Mouse (Mus musculus) hindbrain, embryonic 10.5 days (tissue): ENCODE data around the gene Gipr. TPM values are rescaled to one million over a fixed set of nuclear protein-coding genes. Genes with fewer than 3 reads are reported as not detected.
A peak's percentile ranks its signal among the peaks of the same experiment; 100 is the strongest.

Experiments used
- DNase-seq: peaks from one replicate; pipeline ENCODE4 v3.0.0-alpha.2; 2017; ENCODE audit warnings: low spot score
- H3K27ac ChIP-seq: fragments of 300-500 bp; sonication (generic); 2 replicates; pipeline ENCODE4 v1.5.1; 2016; ENCODE audit warnings: mild to moderate bottlenecking, moderate library complexity
- H3K27me3 ChIP-seq: fragments of 300-500 bp; sonication (generic); 2 replicates; pipeline ENCODE4 v1.6.1; 2016; ENCODE audit warnings: mild to moderate bottlenecking; ENCODE audit not compliant: poor library complexity, insufficient read depth, severe bottlenecking
- H3K36me3 ChIP-seq: fragments of 300-500 bp; sonication (generic); 2 replicates; pipeline ENCODE4 v1.6.1; 2016; ENCODE audit warnings: mild to moderate bottlenecking, moderate library complexity
- H3K4me1 ChIP-seq: fragments of 300-500 bp; sonication (generic); replicated peaks from 2 replicates; pipeline ENCODE4 v1.6.1; 2016; ENCODE audit warnings: mild to moderate bottlenecking
- H3K4me3 ChIP-seq: fragments of 300-500 bp; sonication (generic); 2 replicates; pipeline ENCODE4 v1.5.1; 2016; ENCODE audit warnings: mild to moderate bottlenecking, moderate library complexity
- H3K9me3 ChIP-seq: fragments of 300-500 bp; sonication (generic); 2 replicates; pipeline ENCODE4 v1.6.1; 2016; ENCODE audit warnings: mild to moderate bottlenecking, moderate library complexity
- WGBS: fragments of 180-500 bp; shearing (Covaris S2); methylation state at CpG from one replicate; pipeline ENCODE4 v1.1.7; 2016; 5-methylcytosine and 5-hydroxymethylcytosine counted together
- polyA plus RNA-seq: library from polyadenylated mRNA; unstranded; fragments of >200 nt; fragmentation: Nextera tagmentation; extraction: Ambion mirVana; gene quantifications from 2 replicates; pipeline ENCODE4 v1.2.1, GENCODE M21; 2016

The Gipr gene
- polyA plus RNA-seq, 1 experiment from 2014 or later: 0.95 TPM

DNA sequence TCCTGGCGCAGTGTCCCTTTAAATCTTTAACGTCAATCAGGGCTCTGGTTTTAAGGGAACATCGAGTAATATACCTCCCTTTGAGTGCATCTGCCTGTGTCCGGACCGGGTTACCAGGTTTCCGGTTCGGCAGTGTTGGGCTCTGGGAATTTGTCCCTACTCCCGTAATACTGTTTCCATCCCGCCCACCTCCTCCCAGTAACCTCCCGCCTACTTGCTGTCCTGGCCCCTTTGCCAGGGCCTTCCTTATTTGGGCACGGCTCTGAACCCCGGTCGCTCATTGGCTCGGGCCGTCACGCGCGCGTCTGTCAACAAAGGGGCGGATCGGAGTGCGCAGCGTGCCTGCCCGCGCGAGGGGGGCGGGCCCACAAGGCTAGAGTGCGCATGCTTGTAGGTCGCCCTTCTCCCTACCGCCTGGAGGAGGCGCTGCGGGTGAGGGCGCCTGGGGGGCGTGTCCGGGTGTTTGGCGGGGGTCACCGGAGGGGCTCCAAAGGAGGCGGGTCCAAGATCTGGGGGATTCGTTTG, 34.5 kb downstream of the Gipr start:
- Histone ChIP-seq H3K4me1 (peaks cover 17% of the 10 kb centered on the region), H3K9me3 (no peaks in the 10 kb centered on the region; the same call in 1 of the 2 replicates), H3K36me3 (peaks cover 52% of the 10 kb centered on the region), H3K4me3 (peak overlapping the region; percentile 53), H3K27ac (peak overlapping the region; percentile 89), H3K27me3 (no peaks in the 10 kb centered on the region)
- WGBS: under 1% methylated on average over 39 of the region's 39 CpGs
- DNase-seq: peak; percentile 99

GRCm38 (mm10) chr7:19130657-19131056, 35.3 kb downstream of the Gipr start:
- Histone ChIP-seq H3K9me3 (no peaks in the 10 kb centered on the region), H3K36me3 (peaks cover 50% of the 10 kb centered on the region), H3K27ac (peak overlapping the region; percentile 89), H3K27me3 (no peaks in the 10 kb centered on the region), H3K4me3 (peak overlapping the region; percentile 53), H3K4me1 (peaks cover 17% of the 10 kb centered on the region)
- no peak for DNase-seq
- 35% methylated on average over 4 of the region's 4 CpGs for WGBS

GRCm38 (mm10) chr7:19129396-19129795, 36.5 kb downstream of the Gipr start:
- Histone ChIP-seq H3K4me3 (no peak overlapping the region), H3K9me3 (no peaks in the 10 kb centered on the region), H3K4me1 (peaks cover 17% of the 10 kb centered on the region), H3K27ac (no peak overlapping the region), H3K36me3 (peaks cover 37% of the 10 kb centered on the region), H3K27me3 (no peaks in the 10 kb centered on the region)
- 94% methylated on average over 5 of the region's 5 CpGs for WGBS
- no peak for DNase-seq

GRCm38 (mm10) chr7:19127744-19128143, 38.2 kb downstream of the Gipr start:
- Histone ChIP-seq H3K27me3 (no peaks in the 10 kb centered on the region), H3K27ac (no peak overlapping the region), H3K4me3 (no peak overlapping the region), H3K4me1 (peaks cover 17% of the 10 kb centered on the region), H3K9me3 (no peaks in the 10 kb centered on the region), H3K36me3 (peaks cover 32% of the 10 kb centered on the region; the same call in 1 of the 2 replicates)
- no peak for DNase-seq
- WGBS: 95% methylated on average over 5 of the region's 5 CpGs

DNA sequence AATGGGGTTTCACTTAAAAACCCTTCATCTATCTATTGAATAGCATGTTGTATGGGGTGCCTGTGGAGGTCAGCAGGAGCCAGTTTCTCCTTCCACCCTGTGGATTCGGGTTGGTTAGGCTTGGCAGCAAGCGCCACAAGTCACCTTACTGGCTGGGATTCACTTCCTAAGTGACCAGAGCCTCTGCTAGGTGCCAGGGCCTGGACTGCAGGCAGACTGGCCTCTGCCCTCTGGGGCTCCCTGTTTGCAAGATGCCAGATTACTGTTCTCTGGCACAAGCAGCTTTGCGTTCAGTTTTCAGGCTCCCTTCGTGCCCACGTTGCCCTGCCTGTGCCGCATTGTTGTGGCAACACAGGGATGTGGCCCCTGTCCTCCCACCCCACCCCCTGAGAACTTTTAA, 41.2 kb downstream of the Gipr start:
- DNase-seq: no peak

GRCm38 (mm10) chr7:19121686-19122085, 44.2 kb downstream of the Gipr start:
- no peak for DNase-seq
- 91% methylated on average over 4 of the region's 4 CpGs for WGBS

More for the DNA sequence above, 41.2 kb downstream of the Gipr start:
- Histone ChIP-seq H3K4me1 (peaks cover 15% of the 10 kb centered on the region), H3K27ac (no peak overlapping the region), H3K9me3 (no peaks in the 10 kb centered on the region), H3K36me3 (peaks cover 34% of the 10 kb centered on the region), H3K27me3 (no peaks in the 10 kb centered on the region), H3K4me3 (no peak overlapping the region)
- WGBS: 89% methylated on average over 6 of the region's 6 CpGs

GRCm38 (mm10) chr7:19119631-19120429, 46.1 kb downstream of the Gipr start, which contains the start of gene Fbxo46:
TSS of gene Fbxo46 (plus strand) at chr7:19119859.
- Histone ChIP-seq H3K27ac (peak within 1 kb of the TSS; percentile 88), H3K36me3 (peaks cover 6% of the 10 kb centered on the region; the same call in 1 of the 2 replicates), H3K9me3 (peaks cover 15% of the 10 kb centered on the region), H3K4me3 (peak within 1 kb of the TSS; percentile 68), H3K27me3 (peaks cover 10% of the 10 kb centered on the region), H3K4me1 (peaks cover 23% of the 10 kb centered on the region)
- DNase-seq: peak; percentile 92
- WGBS: 3% methylated on average over 34 of the region's 34 CpGs

More at GRCm38 (mm10) chr7:19121686-19122085, 44.2 kb downstream of the Gipr start:
- Histone ChIP-seq H3K4me3 (no peak overlapping the region), H3K27ac (no peak overlapping the region), H3K9me3 (peaks cover 12% of the 10 kb centered on the region), H3K36me3 (peaks cover 15% of the 10 kb centered on the region; the same call in 1 of the 2 replicates), H3K27me3 (peaks cover 10% of the 10 kb centered on the region), H3K4me1 (peaks cover 23% of the 10 kb centered on the region)

GRCm38 (mm10) chr7:19119083-19119482, 46.8 kb downstream of the Gipr start:
- 91% methylated on average over 8 of the region's 8 CpGs for WGBS
- Histone ChIP-seq H3K4me1 (peaks cover 23% of the 10 kb centered on the region), H3K27me3 (peaks cover 10% of the 10 kb centered on the region), H3K36me3 (peaks cover 6% of the 10 kb centered on the region; the same call in 1 of the 2 replicates), H3K4me3 (peak overlapping the region; percentile 68; the same call in 1 of the 2 replicates), H3K9me3 (peaks cover 15% of the 10 kb centered on the region), H3K27ac (no peak overlapping the region)
- DNase-seq: peak; percentile 8

GRCm38 (mm10) chr7:19118028-19118771, 47.7 kb downstream of the Gipr start, which contains the start of gene Gm4969:
TSS of gene Gm4969 (minus strand) at chr7:19118368.
- Histone ChIP-seq H3K4me1 (peaks cover 23% of the 10 kb centered on the region), H3K9me3 (peaks cover 15% of the 10 kb centered on the region), H3K4me3 (peak within 1 kb of the TSS; percentile 41), H3K27me3 (peaks cover 10% of the 10 kb centered on the region), H3K27ac (peak within 1 kb of the TSS; percentile 66; the same call in 1 of the 2 replicates), H3K36me3 (peaks cover 6% of the 10 kb centered on the region; the same call in 1 of the 2 replicates)
- WGBS: 21% methylated on average over 64 of the region's 64 CpGs
- peak; percentile 67 for DNase-seq

DNA sequence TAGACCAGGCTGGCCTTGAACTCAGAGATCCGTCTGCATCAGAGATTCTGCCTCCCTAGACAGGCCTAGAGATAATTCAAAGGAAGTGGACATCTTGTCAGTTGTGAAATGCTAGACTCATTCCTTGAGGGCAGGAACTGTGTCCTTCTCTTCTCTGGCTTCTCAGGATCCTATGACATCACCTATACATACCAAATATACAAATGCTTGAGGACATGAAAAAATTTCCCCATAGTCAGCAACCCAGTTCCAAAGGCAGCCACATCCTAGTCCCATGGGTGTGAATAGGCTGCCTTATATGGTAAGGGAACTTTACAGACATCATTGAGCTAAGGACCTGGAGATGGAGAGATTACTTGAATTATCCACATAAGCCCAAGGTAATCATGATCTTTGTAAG, 56.4 kb downstream of the Gipr start:
- H3K36me3 ChIP-seq: no peaks in the 10 kb centered on the region
- H3K27ac ChIP-seq: no peak overlapping the region
- DNase-seq: no peak
- no peak overlapping the region for H3K4me3 ChIP-seq
- H3K27me3 ChIP-seq: no peaks in the 10 kb centered on the region
- no peaks in the 10 kb centered on the region for H3K4me1 ChIP-seq
- 83% methylated on average over 1 of the region's 1 CpGs for WGBS
- no peaks in the 10 kb centered on the region for H3K9me3 ChIP-seq

- 59% methylated on average over 3 of the region's 3 CpGs for WGBS
Observed at GRCm38 (mm10) chr7:19107436-19107835, 58.5 kb downstream of the Gipr start.

More at GRCm38 (mm10) chr7:19107436-19107835, 58.5 kb downstream of the Gipr start:
- no peaks in the 10 kb centered on the region for H3K9me3 ChIP-seq
- no peaks in the 10 kb centered on the region for H3K4me1 ChIP-seq
- H3K27ac ChIP-seq: no peak overlapping the region
- no peaks in the 10 kb centered on the region for H3K27me3 ChIP-seq
- DNase-seq: no peak
- no peak overlapping the region for H3K4me3 ChIP-seq
- no peaks in the 10 kb centered on the region for H3K36me3 ChIP-seq
